Mouse (Mus musculus) ES-E14 (cell line): Measurements from ENCODE around the gene Ttc34.

Experiments used
- CHD2 ChIP-seq: IDR thresholded peaks from 2 replicates; pipeline ENCODE4 v1.6.1; 2014; ENCODE audit warnings: mild to moderate bottlenecking, low read depth, low read length, inconsistent platforms
- HCFC1 ChIP-seq: IDR thresholded peaks from 2 replicates; pipeline ENCODE4 v1.6.1; 2012; ENCODE audit warnings: low read length, inconsistent platforms, borderline replicate concordance; ENCODE audit not compliant: insufficient read depth
- MAFK ChIP-seq: IDR thresholded peaks from 2 replicates; pipeline ENCODE4 v1.6.1; 2014; ENCODE audit warnings: mild to moderate bottlenecking, low read depth, low read length, inconsistent platforms; ENCODE audit not compliant: insufficient read depth
- ZC3H11A ChIP-seq: IDR thresholded peaks from 2 replicates; pipeline ENCODE4 v1.6.1; 2012; ENCODE audit warnings: low read depth, mild to moderate bottlenecking, inconsistent platforms, low read length, borderline replicate concordance

DNA sequence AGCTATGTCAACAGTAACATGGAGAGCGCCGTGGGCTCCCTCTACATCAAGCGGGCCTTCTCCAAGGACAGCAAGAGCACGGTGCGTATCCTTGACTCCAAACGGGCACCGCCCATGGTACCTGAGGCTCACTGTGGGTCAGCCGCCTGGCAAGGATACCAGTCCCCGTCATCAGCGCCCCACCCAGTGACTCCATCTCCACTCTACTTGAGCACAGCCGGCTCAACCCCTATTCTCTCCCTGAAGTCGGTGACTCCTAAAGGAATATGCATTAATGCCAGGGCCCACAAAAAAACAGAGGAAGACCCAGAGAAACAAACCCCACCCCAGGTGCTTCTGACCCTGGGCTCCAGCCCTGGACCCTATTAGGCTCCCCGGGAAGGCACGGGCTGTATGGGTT lies 53.6 kb downstream of the Ttc34 start:
- TF ChIP-seq CHD2: no peak
- TF ChIP-seq ZC3H11A: no peak
- TF ChIP-seq MAFK: no peak
- no peak for TF ChIP-seq HCFC1
